Mouse (Mus musculus) embryonic fibroblast, embryonic 13.5 days (primary cell): ENCODE results near the gene Smr2. TPM values are rescaled to one million over a fixed set of nuclear protein-coding genes. Genes with fewer than 3 reads are reported as not detected.
"Not testable (repeated sequence)": the region's sequence is repeated elsewhere in the genome, so short reads cannot be mapped to it uniquely, and the experiment has no call there.

Source experiments
- H3K27ac ChIP-seq: 2 replicates; pipeline ENCODE4 v1.5.1; 2012; ENCODE audit warnings: low read length, control low read depth, inconsistent platforms; ENCODE audit not compliant: insufficient read depth
- H3K4me1 ChIP-seq: 2 replicates; pipeline ENCODE4 v1.6.1; 2011; ENCODE audit warnings: low read length; ENCODE audit not compliant: control insufficient read depth, insufficient read depth
- H3K4me3 ChIP-seq: 2 replicates; pipeline ENCODE4 v1.5.1; 2011; ENCODE audit warnings: mild to moderate bottlenecking, control low read depth, low read length; ENCODE audit not compliant: insufficient read depth
- CTCF ChIP-seq: IDR thresholded peaks from 2 replicates; pipeline ENCODE4 v1.5.1; 2011; ENCODE audit warnings: mild to moderate bottlenecking, control low read depth, low read length, moderate library complexity, borderline replicate concordance; ENCODE audit not compliant: insufficient read depth
- POLR2A ChIP-seq: IDR thresholded peaks from 2 replicates; pipeline ENCODE4 v1.6.1; 2011; ENCODE audit warnings: low read depth, mild to moderate bottlenecking, control low read depth, low read length, moderate library complexity
- polyA plus RNA-seq: library from polyadenylated mRNA; stranded (reverse); fragments of >200 nt; gene quantifications from 2 replicates; pipeline ENCODE4 v1.2.4, GENCODE M21; 2011; ENCODE audit warnings: low read depth; ENCODE audit not compliant: missing spikeins, insufficient read length

Gene Smr2
- polyA plus RNA-seq, result not detected in 2 replicates

- not testable (repeated sequence) for H3K4me1 ChIP-seq, H3K27ac ChIP-seq, H3K4me3 ChIP-seq
Observed at GRCm38 (mm10) chr5:88086256-88086655, at the start of gene Smr2. Gene Smr2, plus strand, starts transcription at chr5:88086556.

DNA sequence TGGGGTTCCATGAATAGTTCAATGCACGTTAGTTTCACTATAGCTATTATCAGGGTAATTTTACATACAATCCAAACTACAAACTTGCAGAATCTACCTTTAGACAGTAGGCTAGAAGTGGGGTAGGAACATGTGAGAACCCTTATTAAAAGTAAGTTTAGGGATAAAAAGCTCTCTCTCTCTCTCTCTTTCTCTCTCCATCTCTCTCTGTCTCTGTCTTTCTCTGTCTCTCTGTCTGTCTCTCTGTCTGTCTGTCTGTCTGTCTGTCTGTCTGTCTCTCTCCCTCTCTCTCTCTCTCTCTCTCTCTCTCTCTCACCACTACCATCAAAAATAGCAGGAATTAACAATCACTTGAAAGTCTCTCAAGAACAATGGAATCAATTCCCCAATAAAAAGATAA is 25.1 kb downstream of the Smr2 start, which contains the start of gene Gm11116:
Gene Gm11116 (minus strand): TSS at position 101 of the 400 bp plus-strand sequence.
- TF ChIP-seq POLR2A, result no peak
- TF ChIP-seq CTCF, result no peak
- no peak within 1 kb of the TSS for H3K27ac ChIP-seq
- no peaks in the 10 kb centered on the region for H3K4me1 ChIP-seq
- H3K4me3 ChIP-seq, result no peak within 1 kb of the TSS

DNA sequence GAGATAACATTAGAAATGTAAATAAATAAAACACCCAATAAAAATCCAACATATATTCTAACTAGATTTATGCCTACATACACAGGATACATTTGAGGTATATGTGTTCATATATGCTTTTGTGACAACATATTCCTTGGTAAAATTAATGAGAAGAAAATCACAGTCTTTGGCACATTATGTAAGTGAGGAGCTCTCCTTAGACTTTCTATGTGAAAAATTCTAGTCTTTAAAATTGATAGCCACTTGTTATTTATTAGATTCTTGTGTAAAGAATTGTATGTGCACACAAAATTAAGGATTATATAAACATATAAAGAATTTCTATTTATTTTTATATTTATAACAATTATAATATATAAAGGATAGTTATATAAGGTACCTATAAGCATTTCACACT is 67.6 kb downstream of the Smr2 start, which contains the start of gene Gm11115:
Gene Gm11115 (minus strand): TSS at position 101 of the 400 bp plus-strand sequence.
- no peak for TF ChIP-seq POLR2A
- TF ChIP-seq CTCF, result no peak
- no peak within 1 kb of the TSS for H3K27ac ChIP-seq
- H3K4me3 ChIP-seq, result no peak within 1 kb of the TSS
- H3K4me1 ChIP-seq, result no peaks in the 10 kb centered on the region

Other genes starting within 250 kb of the Smr2 start
- not detected in 2 replicates for gene Odam, start 201.5 kb upstream of the Smr2 start, polyA plus RNA-seq
- gene Csn3, start 161.0 kb upstream of the Smr2 start, polyA plus RNA-seq, result not detected in 2 replicates
- 0.32 TPM in 1 of 2 replicates, not detected in the other for gene 2310003L06Rik, start 117.1 kb upstream of the Smr2 start, polyA plus RNA-seq
- gene Gm28434, start 117.0 kb upstream of the Smr2 start, polyA plus RNA-seq, result not detected in 2 replicates
- not detected in 2 replicates for gene Cabs1, start 107.1 kb upstream of the Smr2 start, polyA plus RNA-seq
- not detected in 2 replicates for gene Smr3a, start 84.0 kb upstream of the Smr2 start, polyA plus RNA-seq
- not detected in 2 replicates for gene Gm11116, start 25.0 kb downstream of the Smr2 start, polyA plus RNA-seq
- gene Gm11115, start 67.5 kb downstream of the Smr2 start, polyA plus RNA-seq, result not detected in 2 replicates
- not detected in 2 replicates for gene Gm7714, start 182.4 kb downstream of the Smr2 start, polyA plus RNA-seq
- not detected in 2 replicates for gene Prol1, start 230.8 kb downstream of the Smr2 start, polyA plus RNA-seq